Mouse (Mus musculus): ENCODE results near the gene Pde4c. TPM values are rescaled to one million over a fixed set of nuclear protein-coding genes. Genes with fewer than 3 reads are reported as not detected.

The Pde4c gene
- total and polyA plus RNA-seq, 3 experiments, result 0.65 to 3.0 TPM; not detected in 1

DNA sequence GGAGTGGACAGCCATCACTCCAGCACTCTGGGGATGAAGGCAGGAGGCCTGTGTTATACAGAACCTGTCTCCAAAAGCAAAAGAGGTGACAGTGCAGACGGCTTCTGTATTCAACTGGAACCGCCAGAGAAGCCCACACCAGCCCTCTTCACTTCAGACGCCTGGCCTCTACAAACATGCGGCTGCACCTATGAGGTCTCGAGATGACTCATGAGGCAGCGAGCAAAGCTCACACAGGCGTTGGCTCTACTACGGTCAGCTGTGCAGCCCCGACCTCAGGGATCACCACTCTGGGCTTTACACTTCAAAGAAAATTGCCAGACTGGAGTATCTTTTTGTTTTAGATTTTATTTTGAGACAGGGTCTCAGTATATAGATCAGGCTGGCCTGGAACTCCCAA, 49.4 kb downstream of the Pde4c start:
- Histone ChIP-seq H3K79me2 (ENCODE audit: control insufficient read depth, insufficient read depth, low read length, poor library complexity) (peaks cover 11% of the 10 kb centered on the region; the same call in 1 of the 2 replicates), H3K4me1 (ENCODE audit: control insufficient read depth in 1 of 2, insufficient read depth in 2 of 2, low read length in 2 of 2) (peaks cover 0 to 7% of the 10 kb centered on the region in 2 experiments; a peak in 1 of 4 replicates), H3K9ac (ENCODE audit: control insufficient read depth, low read depth, low read length, poor library complexity, severe bottlenecking) (no peak overlapping the region), H3K27me3 (ENCODE audit: control insufficient read depth in 1 of 2, insufficient read depth in 2 of 2, low read length in 2 of 2) (no peaks in the 10 kb centered on the region), H3K9me3 (replicated peaks; ENCODE audit: insufficient read depth, low read length) (no peaks in the 10 kb centered on the region), H3K4me3 (ENCODE audit: control insufficient read depth in 1 of 2, insufficient read depth in 1 of 2, low read depth in 2 of 2, low read length in 2 of 2) (no peak overlapping the region), H3K27ac (ENCODE audit: control insufficient read depth, low read depth, low read length) (no peak overlapping the region), H3K36me3 (ENCODE audit: control insufficient read depth in 1 of 2, insufficient read depth in 2 of 2, low read length in 2 of 2) (no peaks in the 10 kb centered on the region; a peak in 2 of 4 replicates)
- DNase-seq (ENCODE audit: low read depth, low spot score), result no peak
- TF ChIP-seq MYC (IDR thresholded peaks at IDR 0.05; ENCODE audit: low read depth, low read length) (no peak), TBP (IDR thresholded peaks at IDR 0.05; ENCODE audit: low read depth, low read length) (no peak), EP300 (IDR thresholded peaks at IDR 0.05; ENCODE audit: low read depth in 1 of 2, low read length in 2 of 2) (no peak), NRF1 (IDR thresholded peaks at IDR 0.05; ENCODE audit: insufficient read depth, low read depth, low read length, poor library complexity, severe bottlenecking) (no peak)

DNA sequence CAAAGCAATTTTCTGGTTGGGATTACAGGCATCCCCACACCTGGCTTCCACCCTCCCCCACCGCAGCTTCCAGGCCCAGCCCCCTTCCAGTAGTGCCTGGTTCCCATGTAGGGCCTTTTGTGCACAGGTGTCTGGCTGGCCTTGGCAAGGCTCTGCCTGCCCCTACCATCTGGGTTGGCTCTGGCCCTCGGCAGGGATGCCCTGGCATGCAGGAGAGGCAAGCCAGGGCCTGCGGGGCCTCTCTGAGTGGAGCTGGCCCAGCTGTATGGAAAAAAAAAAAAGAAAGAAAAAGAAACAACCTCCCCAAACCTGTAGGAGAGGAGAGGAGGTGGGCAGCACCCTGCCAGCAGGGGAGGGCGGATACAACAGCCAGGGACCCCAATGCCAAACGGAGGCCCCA, 49.9 kb downstream of the Pde4c start:
- Histone ChIP-seq H3K27ac (ENCODE audit: control insufficient read depth, low read depth, low read length) (no peak overlapping the region), H3K9me3 (replicated peaks; ENCODE audit: insufficient read depth, low read length) (no peaks in the 10 kb centered on the region), H3K79me2 (ENCODE audit: control insufficient read depth, insufficient read depth, low read length, poor library complexity) (peaks cover 14% of the 10 kb centered on the region), H3K36me3 (ENCODE audit: control insufficient read depth in 1 of 2, insufficient read depth in 2 of 2, low read length in 2 of 2) (no peaks in the 10 kb centered on the region; a peak in 2 of 4 replicates), H3K4me3 (ENCODE audit: control insufficient read depth in 1 of 2, insufficient read depth in 1 of 2, low read depth in 2 of 2, low read length in 2 of 2) (no peak overlapping the region), H3K4me1 (ENCODE audit: control insufficient read depth in 1 of 2, insufficient read depth in 2 of 2, low read length in 2 of 2) (peaks cover 0 to 11% of the 10 kb centered on the region in 2 experiments; a peak in 2 of 4 replicates), H3K9ac (ENCODE audit: control insufficient read depth, low read depth, low read length, poor library complexity, severe bottlenecking) (no peak overlapping the region), H3K27me3 (ENCODE audit: control insufficient read depth in 1 of 2, insufficient read depth in 2 of 2, low read length in 2 of 2) (no peaks in the 10 kb centered on the region)
- TF ChIP-seq TCF12 (IDR thresholded peaks at IDR 0.05; ENCODE audit: low read depth, low read length) (no peak), UBTF (IDR thresholded peaks at IDR 0.05; ENCODE audit: borderline replicate concordance, insufficient read depth, low read depth, low read length) (no peak), POLR2AphosphoS5 (IDR thresholded peaks at IDR 0.05; ENCODE audit: borderline replicate concordance, low read depth, low read length) (no peak), RCOR1 (IDR thresholded peaks at IDR 0.05; ENCODE audit: low read depth, low read length) (no peak), NRF1 (IDR thresholded peaks at IDR 0.05; ENCODE audit: insufficient read depth, low read depth, low read length, poor library complexity, severe bottlenecking) (no peak), ELF1 (IDR thresholded peaks at IDR 0.05; ENCODE audit: low read depth, low read length) (no peak), MEF2A (IDR thresholded peaks at IDR 0.05; ENCODE audit: extremely low read depth, insufficient replicate concordance, low read depth, low read length, poor library complexity, severe bottlenecking) (no peak), POLR2A (IDR thresholded peaks at IDR 0.05; ENCODE audit: control insufficient read depth in 1 of 2, insufficient read depth in 1 of 2, low read depth in 1 of 2, low read length in 2 of 2, poor library complexity in 1 of 2) (no peak), TBP (IDR thresholded peaks at IDR 0.05; ENCODE audit: low read depth, low read length) (no peak), TAL1 (IDR thresholded peaks at IDR 0.05; ENCODE audit: low read length) (no peak), MAZ (IDR thresholded peaks at IDR 0.05; ENCODE audit: low read depth, low read length) (no peak), E2F4 (IDR thresholded peaks at IDR 0.05; ENCODE audit: borderline replicate concordance, low read depth, low read length) (no peak), SMC3 (IDR thresholded peaks at IDR 0.05; ENCODE audit: low read depth, low read length) (no peak), MXI1 (IDR thresholded peaks at IDR 0.05; ENCODE audit: low read depth, low read length) (no peak), BHLHE40 (IDR thresholded peaks at IDR 0.05; ENCODE audit: borderline replicate concordance, low read depth, low read length) (no peak), ZC3H11A (IDR thresholded peaks at IDR 0.05; ENCODE audit: low read depth, low read length) (no peak)
- DNase-seq (ENCODE audit: low read depth, low spot score), result no peak
